Mouse (Mus musculus): ENCODE data around the gene Nvl. TPM values are rescaled to one million over a fixed set of nuclear protein-coding genes. Genes with fewer than 3 reads are reported as not detected.

The Nvl gene
- total RNA-seq (2021), result 10 to 100 TPM; 17.4 to 19.2 TPM
- long read RNA-seq, experiment 1, full-length matches to known transcripts, result 9 of 15 reads
- long read RNA-seq, experiment 1, partial matches to known transcripts, result 3 of 15 reads
- long read RNA-seq, experiment 1, other reads (novel, unspliced or antisense), result 3 of 15 reads
- long read RNA-seq, experiment 2, full-length matches to known transcripts, result 12 of 21 reads
- long read RNA-seq, experiment 2, partial matches to known transcripts, result 6 of 21 reads
- long read RNA-seq, experiment 2, other reads (novel, unspliced or antisense), result 3 of 21 reads

- DNase-seq (ENCODE audit: low spot score in 2 of 2), result peak; percentile 94 to 95
Measured at GRCm38 (mm10) chr1:181143950-181144836, at the start of gene Nvl, which contains the start of gene Cnih4. Nvl (minus strand) TSS chr1:181144204. Cnih4 (plus strand) TSS chr1:181144693.

- DNase-seq (ENCODE audit: low spot score in 2 of 2), result no peak
Measured at GRCm38 (mm10) chr1:181188925-181189324, 44.9 kb upstream of the Nvl start.

- DNase-seq (ENCODE audit: low spot score in 2 of 2), result no peak
Measured at GRCm38 (mm10) chr1:181170210-181170609, 26.2 kb upstream of the Nvl start.

GRCm38 (mm10) chr1:181168377-181168776 is 24.4 kb upstream of the Nvl start:
- no peak for DNase-seq (ENCODE audit: low spot score in 2 of 2)

- no peak for DNase-seq (ENCODE audit: low spot score in 2 of 2)
Measured at GRCm38 (mm10) chr1:181167816-181168215, 23.8 kb upstream of the Nvl start.

GRCm38 (mm10) chr1:181151541-181151940 is 7.5 kb upstream of the Nvl start:
- DNase-seq (ENCODE audit: low spot score in 2 of 2), result no peak

- DNase-seq (ENCODE audit: low spot score in 2 of 2), result peak; percentile 84 to 87
Measured at GRCm38 (mm10) chr1:181150827-181151534, 7.0 kb upstream of the Nvl start.

GRCm38 (mm10) chr1:181150431-181150826 is 6.4 kb upstream of the Nvl start:
- DNase-seq (ENCODE audit: low spot score in 2 of 2), result no peak

- no peak for DNase-seq (ENCODE audit: low spot score in 2 of 2)
Measured at GRCm38 (mm10) chr1:181149373-181150017, 5.5 kb upstream of the Nvl start.

- DNase-seq (ENCODE audit: low spot score in 2 of 2), result no peak
Measured at GRCm38 (mm10) chr1:181148540-181148939, 4.5 kb upstream of the Nvl start.

GRCm38 (mm10) chr1:181146187-181146586 is 2.2 kb upstream of the Nvl start:
- no peak for DNase-seq (ENCODE audit: low spot score in 2 of 2)

GRCm38 (mm10) chr1:181144966-181145365 is 962 bp upstream of the Nvl start:
- no peak for DNase-seq (ENCODE audit: low spot score in 2 of 2)

- DNase-seq (ENCODE audit: low spot score in 2 of 2), result no peak
Measured at GRCm38 (mm10) chr1:181143609-181143949, 425 bp downstream of the Nvl start.

- no peak for DNase-seq (ENCODE audit: low spot score in 2 of 2)
Measured at GRCm38 (mm10) chr1:181138730-181139129, 5.3 kb downstream of the Nvl start.

GRCm38 (mm10) chr1:181131915-181132314 is 12.1 kb downstream of the Nvl start:
- peak in 1 of 2 experiments; percentile 48 for DNase-seq (ENCODE audit: low spot score in 2 of 2)

- no peak for DNase-seq (ENCODE audit: low spot score in 2 of 2)
Measured at GRCm38 (mm10) chr1:181126766-181127165, 17.2 kb downstream of the Nvl start.

- peak in 1 of 2 experiments; percentile 13 for DNase-seq (ENCODE audit: low spot score in 2 of 2)
Measured at GRCm38 (mm10) chr1:181125916-181126315, 18.1 kb downstream of the Nvl start.

GRCm38 (mm10) chr1:181124145-181124544 is 19.9 kb downstream of the Nvl start:
- DNase-seq (ENCODE audit: low spot score in 2 of 2), result no peak

GRCm38 (mm10) chr1:181117112-181117511 is 26.9 kb downstream of the Nvl start:
- DNase-seq (ENCODE audit: low spot score in 2 of 2), result no peak

GRCm38 (mm10) chr1:181090048-181090447 is 54.0 kb downstream of the Nvl start:
- DNase-seq (ENCODE audit: low spot score in 2 of 2), result no peak

GRCm38 (mm10) chr1:181084021-181084420 is 60.0 kb downstream of the Nvl start:
- no peak for DNase-seq (ENCODE audit: low spot score in 2 of 2)
